14 mouse cellular contexts compared by ENCODE assay signal in genomic region chr2:120484241-120484640, GRCm38 (mm10).
"Had no signal": no experiment of that assay in that cellular context is flagged by ENCODE, and none has a peak within 500 bp of the region (broad histone marks: within the 10 kb centered on the region; RNA-seq: fewer than 3 reads in every experiment).

No protein-coding gene starts in this region.

- DNase-seq: kidney, adult 18-20 months; kidney, postnatal 14 days; lung, adult 2 months; lung, postnatal 36 days; midbrain, embryonic 14.5 days had no signal

- H3K27me3 ChIP-seq: liver, embryonic 15.5 days; neural tube, embryonic 12.5 days had no signal

- H3K4me2 ChIP-seq: kidney, embryonic 15.5 days; liver, embryonic 11.5 days; liver, embryonic 15.5 days; neural tube, embryonic 12.5 days had no signal

- H3K27ac ChIP-seq: kidney, embryonic 15.5 days; left cerebral cortex, adult 2 months; limb, embryonic 10.5 days; liver, embryonic 15.5 days; neural tube, embryonic 12.5 days; stomach, postnatal 0 days had no signal

- H3K4me1 ChIP-seq: liver, embryonic 15.5 days; neural tube, embryonic 12.5 days had no signal

- H3K9me3 ChIP-seq: kidney, embryonic 15.5 days; limb, embryonic 10.5 days; liver, embryonic 15.5 days; neural tube, embryonic 12.5 days had no signal

- ATAC-seq: lung, postnatal 0 days had no signal

- H3K36me3 ChIP-seq: kidney, embryonic 15.5 days; limb, embryonic 10.5 days; liver, embryonic 15.5 days; neural tube, embryonic 12.5 days had no signal

- H3K4me3 ChIP-seq: kidney, embryonic 15.5 days; left cerebral cortex, adult 2 months; limb, embryonic 10.5 days; liver, embryonic 15.5 days; myocyte; neural tube, embryonic 12.5 days had no signal

- H3K9ac ChIP-seq: kidney, embryonic 15.5 days; liver, embryonic 15.5 days; neural tube, embryonic 12.5 days had no signal
